Mouse (Mus musculus): ENCODE results near the gene Amy2a5.
"Not testable (repeated sequence)": the region's sequence is repeated elsewhere in the genome, so short reads cannot be mapped to it uniquely, and the experiment has no call there.

Gene Amy2a5

GRCm38 (mm10) chr3:113258737-113259136 is at the start of gene Amy2a5:
Gene Amy2a5 (minus strand): TSS chr3:113258837.
- DNase-seq (ENCODE audit: low spot score) = not testable (repeated sequence)

GRCm38 (mm10) chr3:113291349-113291748 is 32.7 kb upstream of the Amy2a5 start, which contains the start of gene Amy2a4:
Gene Amy2a4 (minus strand): TSS chr3:113291449.
- DNase-seq (ENCODE audit: low spot score) = not testable (repeated sequence)

- DNase-seq (ENCODE audit: low spot score) = not testable (repeated sequence)
Observed at GRCm38 (mm10) chr3:113280285-113280684, 21.6 kb upstream of the Amy2a5 start.

GRCm38 (mm10) chr3:113279586-113279985 is 20.9 kb upstream of the Amy2a5 start:
- DNase-seq (ENCODE audit: low spot score) = not testable (repeated sequence)

GRCm38 (mm10) chr3:113227115-113227514 is 31.5 kb downstream of the Amy2a5 start:
- DNase-seq (ENCODE audit: low spot score) = no peak

Data from ovary, postnatal 10 days (tissue).